Mouse (Mus musculus): ENCODE measurements around the gene Moap1. TPM values are rescaled to one million over a fixed set of nuclear protein-coding genes. Genes with fewer than 3 reads are reported as not detected.

Moap1 gene
- polyA plus RNA-seq, 1 experiment from 2014 or later, result 6.8 TPM

- Histone ChIP-seq H3K4me1 (ENCODE audit: control insufficient read depth, low read depth, low read length) (no peaks in the 10 kb centered on the region), H3K36me3 (ENCODE audit: control insufficient read depth, insufficient read depth) (peaks cover 73% of the 10 kb centered on the region), H3K9me3 (replicated peaks; ENCODE audit: control insufficient read depth, low read length) (no peaks in the 10 kb centered on the region), H3K4me2 (ENCODE audit: low read depth, low read length) (no peak overlapping the region), H3K27ac (ENCODE audit: low read length) (no peak overlapping the region), H3K9ac (ENCODE audit: low read depth, low read length) (no peak overlapping the region), H3K4me3 (ENCODE audit: low read depth, low read length) (no peak overlapping the region), H3K27me3 (ENCODE audit: control insufficient read depth, insufficient read depth, low read depth, low read length) (no peaks in the 10 kb centered on the region)
- no peak for ATAC-seq (ENCODE audit: low read depth)
- 92% methylated on average over 5 of the region's 5 CpGs for WGBS (ENCODE audit: insufficient replicate concordance)
Measured at GRCm38 (mm10) chr12:102772676-102773075, 29.2 kb upstream of the Moap1 start.

GRCm38 (mm10) chr12:102771601-102772000, 28.1 kb upstream of the Moap1 start:
- no peak overlapping the region for H3K9ac ChIP-seq (ENCODE audit: low read depth, low read length)
- no peak overlapping the region for H3K4me3 ChIP-seq (ENCODE audit: low read depth, low read length)
- 88% methylated on average over 8 of the region's 8 CpGs for WGBS (ENCODE audit: insufficient replicate concordance)
- no peaks in the 10 kb centered on the region for H3K4me1 ChIP-seq (ENCODE audit: control insufficient read depth, low read depth, low read length)
- H3K27ac ChIP-seq (ENCODE audit: low read length), result no peak overlapping the region
- H3K36me3 ChIP-seq (ENCODE audit: control insufficient read depth, insufficient read depth), result peaks cover 73% of the 10 kb centered on the region
- H3K9me3 ChIP-seq (replicated peaks; ENCODE audit: control insufficient read depth, low read length), result no peaks in the 10 kb centered on the region
- H3K4me2 ChIP-seq (ENCODE audit: low read depth, low read length), result no peak overlapping the region
- no peak for ATAC-seq (ENCODE audit: low read depth)
- H3K27me3 ChIP-seq (ENCODE audit: control insufficient read depth, insufficient read depth, low read depth, low read length), result no peaks in the 10 kb centered on the region

GRCm38 (mm10) chr12:102769000-102769399, 25.5 kb upstream of the Moap1 start:
- H3K9ac ChIP-seq (ENCODE audit: low read depth, low read length), result no peak overlapping the region
- no peak overlapping the region for H3K27ac ChIP-seq (ENCODE audit: low read length)
- H3K9me3 ChIP-seq (replicated peaks; ENCODE audit: control insufficient read depth, low read length), result no peaks in the 10 kb centered on the region
- WGBS (ENCODE audit: insufficient replicate concordance), result 80% methylated on average over 4 of the region's 4 CpGs
- H3K36me3 ChIP-seq (ENCODE audit: control insufficient read depth, insufficient read depth), result peaks cover 64% of the 10 kb centered on the region
- H3K4me3 ChIP-seq (ENCODE audit: low read depth, low read length), result no peak overlapping the region
- no peak for ATAC-seq (ENCODE audit: low read depth)
- H3K27me3 ChIP-seq (ENCODE audit: control insufficient read depth, insufficient read depth, low read depth, low read length), result no peaks in the 10 kb centered on the region
- no peaks in the 10 kb centered on the region for H3K4me1 ChIP-seq (ENCODE audit: control insufficient read depth, low read depth, low read length)
- no peak overlapping the region for H3K4me2 ChIP-seq (ENCODE audit: low read depth, low read length)

GRCm38 (mm10) chr12:102763696-102764095, 20.2 kb upstream of the Moap1 start:
- Histone ChIP-seq H3K4me3 (ENCODE audit: low read depth, low read length) (no peak overlapping the region), H3K27ac (ENCODE audit: low read length) (no peak overlapping the region), H3K36me3 (ENCODE audit: control insufficient read depth, insufficient read depth) (peaks cover 25% of the 10 kb centered on the region), H3K4me2 (ENCODE audit: low read depth, low read length) (no peak overlapping the region), H3K4me1 (ENCODE audit: control insufficient read depth, low read depth, low read length) (peaks cover 12% of the 10 kb centered on the region), H3K27me3 (ENCODE audit: control insufficient read depth, insufficient read depth, low read depth, low read length) (no peaks in the 10 kb centered on the region), H3K9me3 (replicated peaks; ENCODE audit: control insufficient read depth, low read length) (no peaks in the 10 kb centered on the region), H3K9ac (ENCODE audit: low read depth, low read length) (no peak overlapping the region)
- no peak for ATAC-seq (ENCODE audit: low read depth)

- Histone ChIP-seq H3K4me2 (ENCODE audit: low read depth, low read length) (no peak overlapping the region), H3K4me1 (ENCODE audit: control insufficient read depth, low read depth, low read length) (peaks cover 17% of the 10 kb centered on the region), H3K27ac (ENCODE audit: low read length) (no peak overlapping the region), H3K27me3 (ENCODE audit: control insufficient read depth, insufficient read depth, low read depth, low read length) (no peaks in the 10 kb centered on the region), H3K9me3 (replicated peaks; ENCODE audit: control insufficient read depth, low read length) (no peaks in the 10 kb centered on the region), H3K36me3 (ENCODE audit: control insufficient read depth, insufficient read depth) (peaks cover 10% of the 10 kb centered on the region), H3K4me3 (ENCODE audit: low read depth, low read length) (no peak overlapping the region), H3K9ac (ENCODE audit: low read depth, low read length) (no peak overlapping the region)
- WGBS (ENCODE audit: insufficient replicate concordance), result 79% methylated on average over 3 of the region's 3 CpGs
- ATAC-seq (ENCODE audit: low read depth), result no peak
Measured at GRCm38 (mm10) chr12:102761668-102762067, 18.2 kb upstream of the Moap1 start.

- Histone ChIP-seq H3K4me1 (ENCODE audit: control insufficient read depth, low read depth, low read length) (peaks cover 24% of the 10 kb centered on the region), H3K4me3 (ENCODE audit: low read depth, low read length) (peak overlapping the region; percentile 94), H3K9ac (ENCODE audit: low read depth, low read length) (peak overlapping the region; percentile 89), H3K27me3 (ENCODE audit: control insufficient read depth, insufficient read depth, low read depth, low read length) (no peaks in the 10 kb centered on the region), H3K36me3 (ENCODE audit: control insufficient read depth, insufficient read depth) (no peaks in the 10 kb centered on the region; the same call in 1 of the 2 replicates), H3K4me2 (ENCODE audit: low read depth, low read length) (peak overlapping the region; percentile 82), H3K27ac (ENCODE audit: low read length) (0 out of 2 replicates have a peak overlapping the region, but pooled peaks have one; percentile 81), H3K9me3 (replicated peaks; ENCODE audit: control insufficient read depth, low read length) (no peaks in the 10 kb centered on the region)
- no peak for ATAC-seq (ENCODE audit: low read depth)
- WGBS (ENCODE audit: insufficient replicate concordance), result 13% methylated on average over 5 of the region's 5 CpGs
Measured at GRCm38 (mm10) chr12:102758936-102759335, 15.5 kb upstream of the Moap1 start.

- ATAC-seq (ENCODE audit: low read depth), result no peak
- no peaks in the 10 kb centered on the region for H3K9me3 ChIP-seq (replicated peaks; ENCODE audit: control insufficient read depth, low read length)
- peak within 1 kb of the TSS; percentile 89 for H3K9ac ChIP-seq (ENCODE audit: low read depth, low read length)
- peak within 1 kb of the TSS; percentile 94 for H3K4me3 ChIP-seq (ENCODE audit: low read depth, low read length)
- H3K27ac ChIP-seq (ENCODE audit: low read length), result peak within 1 kb of the TSS; percentile 85
- H3K4me2 ChIP-seq (ENCODE audit: low read depth, low read length), result peak within 1 kb of the TSS; percentile 82
- WGBS (ENCODE audit: insufficient replicate concordance), result under 1% methylated on average over 10 of the region's 10 CpGs
- H3K4me1 ChIP-seq (ENCODE audit: control insufficient read depth, low read depth, low read length), result peaks cover 24% of the 10 kb centered on the region
- H3K27me3 ChIP-seq (ENCODE audit: control insufficient read depth, insufficient read depth, low read depth, low read length), result no peaks in the 10 kb centered on the region
- H3K36me3 ChIP-seq (ENCODE audit: control insufficient read depth, insufficient read depth), result no peaks in the 10 kb centered on the region; the same call in 1 of the 2 replicates
Measured at GRCm38 (mm10) chr12:102758403-102758756, 14.9 kb upstream of the Moap1 start, which contains the start of gene Gm20604. Gm20604 (minus strand) TSS chr12:102758672.

- peak within 1 kb of the TSS; percentile 85 for H3K27ac ChIP-seq (ENCODE audit: low read length)
- H3K9ac ChIP-seq (ENCODE audit: low read depth, low read length), result peak within 1 kb of the TSS; percentile 89
- peak within 1 kb of the TSS; percentile 94 for H3K4me3 ChIP-seq (ENCODE audit: low read depth, low read length)
- H3K36me3 ChIP-seq (ENCODE audit: control insufficient read depth, insufficient read depth), result no peaks in the 10 kb centered on the region; the same call in 1 of the 2 replicates
- peak within 1 kb of the TSS; percentile 82 for H3K4me2 ChIP-seq (ENCODE audit: low read depth, low read length)
- H3K9me3 ChIP-seq (replicated peaks; ENCODE audit: control insufficient read depth, low read length), result no peaks in the 10 kb centered on the region
- H3K4me1 ChIP-seq (ENCODE audit: control insufficient read depth, low read depth, low read length), result peaks cover 24% of the 10 kb centered on the region
- WGBS (ENCODE audit: insufficient replicate concordance), result under 1% methylated on average over 73 of the region's 73 CpGs
- ATAC-seq (ENCODE audit: low read depth), result peak; percentile 96
- no peaks in the 10 kb centered on the region for H3K27me3 ChIP-seq (ENCODE audit: control insufficient read depth, insufficient read depth, low read depth, low read length)
Measured at GRCm38 (mm10) chr12:102757689-102758402, 14.4 kb upstream of the Moap1 start, which contains the start of the genes Gm28051, Gon7 and Ubr7. Gm28051 (minus strand) TSS chr12:102757765. Gon7 (minus strand) TSS chr12:102757803. Ubr7 (plus strand) TSS chr12:102757967.

- H3K4me3 ChIP-seq (ENCODE audit: low read depth, low read length), result peak overlapping the region; percentile 94
- WGBS (ENCODE audit: insufficient replicate concordance), result 1% methylated on average over 46 of the region's 46 CpGs
- no peaks in the 10 kb centered on the region; the same call in 1 of the 2 replicates for H3K36me3 ChIP-seq (ENCODE audit: control insufficient read depth, insufficient read depth)
- peak overlapping the region; percentile 82 for H3K4me2 ChIP-seq (ENCODE audit: low read depth, low read length)
- H3K27me3 ChIP-seq (ENCODE audit: control insufficient read depth, insufficient read depth, low read depth, low read length), result no peaks in the 10 kb centered on the region
- peak; percentile 75 for ATAC-seq (ENCODE audit: low read depth)
- H3K9me3 ChIP-seq (replicated peaks; ENCODE audit: control insufficient read depth, low read length), result no peaks in the 10 kb centered on the region
- peak overlapping the region; percentile 82 for H3K9ac ChIP-seq (ENCODE audit: low read depth, low read length)
- H3K4me1 ChIP-seq (ENCODE audit: control insufficient read depth, low read depth, low read length), result peaks cover 24% of the 10 kb centered on the region
- H3K27ac ChIP-seq (ENCODE audit: low read length), result peak overlapping the region; percentile 85
Measured at GRCm38 (mm10) chr12:102757055-102757688, 13.7 kb upstream of the Moap1 start.

Measured in liver, embryonic 16.5 days (tissue).